Mouse (Mus musculus): ENCODE results near the gene Plekhm3.

GRCm38 (mm10) chr1:64779863-64780262 is 176.8 kb downstream of the Plekhm3 start:
- TF ChIP-seq CTCF (IDR thresholded peaks at IDR 0.05; ENCODE audit: low read depth) (no peak), EP300 (IDR thresholded peaks at IDR 0.05; ENCODE audit: low read depth) (no peak)

Measured in liver, embryonic 14.5 days (tissue).